Mouse (Mus musculus): ENCODE measurements around the gene Gm16181.

Gene Gm16181

DNA sequence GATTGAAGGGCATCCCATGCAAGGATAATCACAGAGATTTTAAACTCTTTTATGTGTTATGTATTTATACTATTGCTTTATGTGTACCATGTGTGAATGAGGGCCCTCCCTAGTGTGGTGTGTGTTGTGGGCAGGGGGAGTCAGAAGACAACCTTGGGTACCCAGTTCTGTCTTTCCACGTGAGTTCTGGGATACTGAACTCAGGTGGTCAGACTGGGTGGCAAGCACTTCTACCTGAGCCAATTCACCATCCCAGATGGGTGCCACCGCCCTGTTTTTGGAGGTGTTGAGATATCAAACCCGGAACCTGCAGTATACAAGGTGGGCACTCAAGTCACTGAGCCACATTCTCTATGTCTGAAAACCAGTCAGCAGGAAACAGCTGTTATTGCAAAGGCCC, 51.6 kb downstream of the Gm16181 start:
- DNase-seq (ENCODE audit: extremely low spot score) = no peak

Measured in embryo, embryonic 9.5 days (tissue).